Mouse (Mus musculus): Measurements from ENCODE around the gene Nfkbie. TPM values are rescaled to one million over a fixed set of nuclear protein-coding genes. Genes with fewer than 3 reads are reported as not detected.
A peak's percentile ranks its signal among the peaks of the same experiment; 100 is the strongest.

Gene Nfkbie
- total RNA-seq, 2 experiments from 2014 or later, result 2.6 to 2.7 TPM

GRCm38 (mm10) chr17:45523263-45523662, 32.2 kb upstream of the Nfkbie start, which contains the start of gene Tcte1:
TSS of gene Tcte1 (plus strand) at chr17:45523434.
- TF ChIP-seq CTCF (conservative IDR thresholded peaks at IDR 0.05), result no peak
- Histone ChIP-seq H3K27ac (no peak within 1 kb of the TSS), H3K4me3 (no peak within 1 kb of the TSS; the same call in 1 of the 2 replicates)
- no peak for DNase-seq (ENCODE audit: low spot score in 2 of 2)

- Histone ChIP-seq H3K4me3 (no peak overlapping the region), H3K27ac (no peak overlapping the region)
- no peak for TF ChIP-seq CTCF (conservative IDR thresholded peaks at IDR 0.05)
- DNase-seq (ENCODE audit: low spot score in 2 of 2), result no peak
Measured at GRCm38 (mm10) chr17:45524961-45525360, 30.5 kb upstream of the Nfkbie start.

GRCm38 (mm10) chr17:45526571-45526970, 28.9 kb upstream of the Nfkbie start:
- TF ChIP-seq CTCF (conservative IDR thresholded peaks at IDR 0.05), result no peak
- no peak for DNase-seq (ENCODE audit: low spot score in 2 of 2)
- Histone ChIP-seq H3K27ac (no peak overlapping the region), H3K4me3 (no peak overlapping the region)

- no peak for TF ChIP-seq CTCF (conservative IDR thresholded peaks at IDR 0.05)
- DNase-seq (ENCODE audit: low spot score in 2 of 2), result peak in 1 of 2 experiments; percentile 60
- Histone ChIP-seq H3K27ac (peak overlapping the region; percentile 65; the same call in 1 of the 2 replicates), H3K4me3 (no peak overlapping the region)
Measured at GRCm38 (mm10) chr17:45530346-45530782, 25.1 kb upstream of the Nfkbie start.

GRCm38 (mm10) chr17:45532896-45533295, 22.6 kb upstream of the Nfkbie start:
- Histone ChIP-seq H3K27ac (no peak overlapping the region), H3K4me3 (no peak overlapping the region)
- DNase-seq (ENCODE audit: low spot score in 2 of 2), result no peak
- TF ChIP-seq CTCF (conservative IDR thresholded peaks at IDR 0.05), result no peak

GRCm38 (mm10) chr17:45536264-45536663, 19.2 kb upstream of the Nfkbie start:
- TF ChIP-seq CTCF (conservative IDR thresholded peaks at IDR 0.05), result no peak
- H3K4me3 ChIP-seq, result no peak overlapping the region
- no peak for DNase-seq (ENCODE audit: low spot score in 2 of 2)
- H3K27ac ChIP-seq, result no peak overlapping the region

- peak overlapping the region; percentile 36; the same call in 1 of the 2 replicates for H3K27ac ChIP-seq
- DNase-seq (ENCODE audit: low spot score in 2 of 2), result no peak
- no peak for TF ChIP-seq CTCF (conservative IDR thresholded peaks at IDR 0.05)
- H3K4me3 ChIP-seq, result no peak overlapping the region
Measured at GRCm38 (mm10) chr17:45538394-45538793, 17.1 kb upstream of the Nfkbie start.

GRCm38 (mm10) chr17:45539664-45540063, 15.8 kb upstream of the Nfkbie start:
- TF ChIP-seq CTCF (conservative IDR thresholded peaks at IDR 0.05), result no peak
- no peak for DNase-seq (ENCODE audit: low spot score in 2 of 2)
- Histone ChIP-seq H3K4me3 (no peak overlapping the region), H3K27ac (no peak overlapping the region)

GRCm38 (mm10) chr17:45542129-45542528, 13.4 kb upstream of the Nfkbie start:
- 0 out of 2 replicates have a peak overlapping the region, but pooled peaks have one; percentile 2 for H3K27ac ChIP-seq
- TF ChIP-seq CTCF (conservative IDR thresholded peaks at IDR 0.05), result no peak

GRCm38 (mm10) chr17:45542705-45543104, 12.8 kb upstream of the Nfkbie start:
- Histone ChIP-seq H3K27ac (peak overlapping the region; percentile 59; the same call in 1 of the 2 replicates), H3K4me3 (no peak overlapping the region)
- no peak for DNase-seq (ENCODE audit: low spot score in 2 of 2)
- no peak for TF ChIP-seq CTCF (conservative IDR thresholded peaks at IDR 0.05)

More at GRCm38 (mm10) chr17:45542129-45542528, 13.4 kb upstream of the Nfkbie start:
- no peak for DNase-seq (ENCODE audit: low spot score in 2 of 2)
- H3K4me3 ChIP-seq, result no peak overlapping the region

GRCm38 (mm10) chr17:45543115-45543514, 12.4 kb upstream of the Nfkbie start:
- DNase-seq (ENCODE audit: low spot score in 2 of 2), result no peak
- no peak for TF ChIP-seq CTCF (conservative IDR thresholded peaks at IDR 0.05)
- Histone ChIP-seq H3K4me3 (no peak overlapping the region), H3K27ac (peak overlapping the region; percentile 59; the same call in 1 of the 2 replicates)

GRCm38 (mm10) chr17:45544001-45544872, 11.3 kb upstream of the Nfkbie start:
- DNase-seq (ENCODE audit: low spot score in 2 of 2), result no peak
- Histone ChIP-seq H3K27ac (peak overlapping the region; percentile 59; the same call in 1 of the 2 replicates), H3K4me3 (no peak overlapping the region)
- TF ChIP-seq CTCF (conservative IDR thresholded peaks at IDR 0.05), result no peak

GRCm38 (mm10) chr17:45544873-45545277, 10.6 kb upstream of the Nfkbie start:
- H3K27ac ChIP-seq, result peak overlapping the region; percentile 59; the same call in 1 of the 2 replicates
- no peak overlapping the region for H3K4me3 ChIP-seq
- no peak for DNase-seq (ENCODE audit: low spot score in 2 of 2)
- TF ChIP-seq CTCF (conservative IDR thresholded peaks at IDR 0.05), result no peak
